Mouse (Mus musculus) neural tube, embryonic 14.5 days (tissue): ENCODE data around the gene Rheb. TPM values are rescaled to one million over a fixed set of nuclear protein-coding genes. Genes with fewer than 3 reads are reported as not detected.
"Not testable (repeated sequence)": the region's sequence is repeated elsewhere in the genome, so short reads cannot be mapped to it uniquely, and the experiment has no call there.

Experiments
- ATAC-seq: fragments of 200-750 bp; cut with Nextera tagmentation; 2 replicates; pipeline ENCODE4 v1.8.0; 2017; ENCODE audit warnings: low read depth, mild to moderate bottlenecking, moderate TSS enrichment, moderate library complexity
- H3K27ac ChIP-seq: fragments of 300-500 bp; sonication (generic); 2 replicates; pipeline ENCODE4 v1.5.1; 2014; ENCODE audit warnings: low read depth, mild to moderate bottlenecking, control low read depth, low read length, moderate library complexity, mixed read lengths
- H3K27me3 ChIP-seq: fragments of 300-500 bp; sonication (generic); 2 replicates; pipeline ENCODE4 v1.6.1; 2014; ENCODE audit warnings: low read length; ENCODE audit not compliant: control insufficient read depth, insufficient read depth
- H3K36me3 ChIP-seq: fragments of 300-500 bp; sonication (generic); 2 replicates; pipeline ENCODE4 v1.6.1; 2014; ENCODE audit warnings: low read length, mixed read lengths; ENCODE audit not compliant: control insufficient read depth, insufficient read depth
- H3K4me1 ChIP-seq: fragments of 300-500 bp; sonication (generic); 2 replicates; pipeline ENCODE4 v1.6.1; 2014; ENCODE audit warnings: low read length; ENCODE audit not compliant: control insufficient read depth, insufficient read depth
- H3K4me2 ChIP-seq: fragments of 300-500 bp; sonication (generic); 2 replicates; pipeline ENCODE4 v1.6.1; 2014; ENCODE audit warnings: mild to moderate bottlenecking, low read depth, low read length, control low read depth
- H3K4me3 ChIP-seq: fragments of 300-500 bp; sonication (generic); 2 replicates; pipeline ENCODE4 v1.5.1; 2014; ENCODE audit warnings: low read depth, low read length, control low read depth, mixed read lengths
- H3K9ac ChIP-seq: fragments of 300-500 bp; sonication (generic); replicated peaks from 2 replicates; pipeline ENCODE4 v1.6.1; 2014; ENCODE audit warnings: low read depth, mild to moderate bottlenecking, control low read depth, low read length, mixed read lengths
- H3K9me3 ChIP-seq: fragments of 300-500 bp; sonication (generic); 2 replicates; pipeline ENCODE4 v1.6.1; 2016; ENCODE audit warnings: low read length; ENCODE audit not compliant: control insufficient read depth
- WGBS: fragments of 180-500 bp; shearing (Covaris S2); extraction: QIAGEN DNeasy Blood & Tissue Kit; methylation state at CpG from one replicate; pipeline ENCODE4 v1.1.7; 2014; 5-methylcytosine and 5-hydroxymethylcytosine counted together
- polyA plus RNA-seq: library from polyadenylated mRNA; unstranded; fragments of >200 nt; fragmentation: Nextera tagmentation; extraction: Ambion mirVana; gene quantifications from 2 replicates; pipeline ENCODE4 v1.2.1, GENCODE M21; 2014

The Rheb gene
- polyA plus RNA-seq, 1 experiment from 2014 or later: 222 TPM

DNA sequence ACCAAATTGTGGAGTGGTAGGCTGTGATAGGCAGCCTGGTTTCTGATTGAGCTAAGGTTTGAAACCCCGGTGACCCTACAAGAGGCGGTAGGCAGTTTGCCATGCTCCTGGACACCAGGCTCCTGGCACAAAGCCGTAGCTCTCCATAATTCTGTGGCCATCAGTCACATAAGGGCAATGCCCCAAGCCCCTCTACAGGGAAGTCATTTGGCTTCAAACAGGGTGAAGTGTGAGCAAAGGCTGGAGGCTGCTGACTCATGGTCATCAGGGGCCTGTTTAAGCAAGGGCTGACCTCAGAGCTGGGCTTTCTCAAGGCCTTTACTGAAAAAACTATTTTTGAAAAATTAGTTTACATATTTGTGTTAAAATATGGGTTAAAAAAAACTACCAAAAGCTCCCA lies 11.8 kb upstream of the Rheb start:
- H3K27me3 ChIP-seq: no peaks in the 10 kb centered on the region
- H3K9me3 ChIP-seq: no peaks in the 10 kb centered on the region
- ATAC-seq: no peak
- H3K36me3 ChIP-seq: no peaks in the 10 kb centered on the region
- WGBS: 92% methylated on average over 3 of the region's 3 CpGs
- H3K4me2 ChIP-seq: no peak overlapping the region
- H3K4me1 ChIP-seq: no peaks in the 10 kb centered on the region
- no peak overlapping the region for H3K27ac ChIP-seq
- H3K9ac ChIP-seq: no peak overlapping the region
- no peak overlapping the region for H3K4me3 ChIP-seq

DNA sequence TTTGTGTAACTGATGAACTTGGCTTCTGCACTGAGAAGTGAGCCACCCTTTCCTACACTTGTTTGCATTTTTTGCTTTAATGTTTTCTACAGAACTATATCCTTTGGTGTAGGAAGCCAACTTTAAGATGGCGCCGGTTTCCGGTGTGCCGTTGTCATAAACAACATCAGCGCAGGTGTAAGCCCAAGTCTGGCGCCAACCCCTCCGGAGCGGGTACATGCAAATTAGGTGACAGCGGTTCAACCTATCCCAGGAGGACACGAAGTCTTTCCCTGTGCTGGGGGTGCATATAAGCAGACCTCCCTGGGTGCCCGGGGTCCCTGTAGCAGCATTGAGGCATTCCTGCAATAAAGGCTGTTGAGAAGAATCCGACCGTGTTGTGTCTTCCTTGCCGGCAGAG lies 5.8 kb upstream of the Rheb start:
- H3K27me3 ChIP-seq, H3K36me3 ChIP-seq, ATAC-seq, H3K9ac ChIP-seq, H3K4me2 ChIP-seq, H3K9me3 ChIP-seq, H3K4me3 ChIP-seq, H3K4me1 ChIP-seq, H3K27ac ChIP-seq: not testable (repeated sequence)
- 86% methylated on average over 14 of the region's 14 CpGs for WGBS

DNA sequence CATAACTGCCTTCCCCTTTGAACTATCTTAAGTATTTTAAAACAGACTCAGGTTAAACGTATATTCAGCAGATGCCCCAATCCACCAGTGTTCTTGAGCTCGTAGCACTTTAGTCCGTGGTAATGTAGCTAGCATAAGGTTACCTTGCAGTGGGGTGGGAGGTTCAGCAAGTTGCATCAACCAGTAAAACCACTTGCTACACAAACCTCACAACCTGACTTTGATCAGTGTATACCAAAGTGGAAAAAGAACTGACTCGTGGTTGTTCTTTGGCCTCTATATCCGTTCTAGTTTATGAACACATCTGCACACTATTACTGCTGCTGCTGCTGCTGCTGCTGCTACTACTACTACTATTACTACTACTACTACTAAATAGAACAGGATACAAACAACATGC lies 1.4 kb upstream of the Rheb start:
- peaks cover 20% of the 10 kb centered on the region for H3K4me1 ChIP-seq
- no peak for ATAC-seq
- no peaks in the 10 kb centered on the region for H3K36me3 ChIP-seq
- H3K27ac ChIP-seq: no peak overlapping the region; the same call in 1 of the 2 replicates
- 98% methylated on average over 5 of the region's 5 CpGs for WGBS
- H3K9me3 ChIP-seq: no peaks in the 10 kb centered on the region
- no peak overlapping the region for H3K4me3 ChIP-seq
- H3K4me2 ChIP-seq: no peak overlapping the region; the same call in 1 of the 2 replicates
- no peak overlapping the region for H3K9ac ChIP-seq
- H3K27me3 ChIP-seq: no peaks in the 10 kb centered on the region

DNA sequence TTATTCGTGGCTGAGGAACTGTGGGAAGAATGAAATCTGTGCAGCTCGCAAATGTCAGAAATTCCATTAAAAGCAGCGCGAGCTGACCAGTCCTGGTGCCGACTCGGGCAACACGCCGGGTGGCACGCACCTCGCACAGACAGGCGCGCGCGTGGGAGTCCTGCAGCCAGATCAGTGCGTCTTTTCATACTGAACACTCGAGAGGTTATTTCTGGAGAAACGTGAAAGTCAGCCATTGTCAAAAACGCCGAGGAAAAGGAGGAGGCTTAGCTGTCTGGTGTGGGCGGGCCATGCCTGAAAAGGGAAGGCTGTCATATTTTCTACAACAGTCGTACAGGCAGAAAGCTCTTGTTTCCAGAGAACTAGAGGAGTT lies 665 bp upstream of the Rheb start:
- no peaks in the 10 kb centered on the region for H3K36me3 ChIP-seq
- WGBS: 2% methylated on average over 21 of the region's 21 CpGs
- no peaks in the 10 kb centered on the region for H3K9me3 ChIP-seq
- H3K4me3 ChIP-seq: peak overlapping the region; percentile 96
- ATAC-seq: peak; percentile 36
- peak overlapping the region; percentile 78 for H3K4me2 ChIP-seq
- peak overlapping the region; percentile 94 for H3K27ac ChIP-seq
- H3K4me1 ChIP-seq: peaks cover 20% of the 10 kb centered on the region
- H3K27me3 ChIP-seq: no peaks in the 10 kb centered on the region
- H3K9ac ChIP-seq: peak overlapping the region; percentile 59

DNA sequence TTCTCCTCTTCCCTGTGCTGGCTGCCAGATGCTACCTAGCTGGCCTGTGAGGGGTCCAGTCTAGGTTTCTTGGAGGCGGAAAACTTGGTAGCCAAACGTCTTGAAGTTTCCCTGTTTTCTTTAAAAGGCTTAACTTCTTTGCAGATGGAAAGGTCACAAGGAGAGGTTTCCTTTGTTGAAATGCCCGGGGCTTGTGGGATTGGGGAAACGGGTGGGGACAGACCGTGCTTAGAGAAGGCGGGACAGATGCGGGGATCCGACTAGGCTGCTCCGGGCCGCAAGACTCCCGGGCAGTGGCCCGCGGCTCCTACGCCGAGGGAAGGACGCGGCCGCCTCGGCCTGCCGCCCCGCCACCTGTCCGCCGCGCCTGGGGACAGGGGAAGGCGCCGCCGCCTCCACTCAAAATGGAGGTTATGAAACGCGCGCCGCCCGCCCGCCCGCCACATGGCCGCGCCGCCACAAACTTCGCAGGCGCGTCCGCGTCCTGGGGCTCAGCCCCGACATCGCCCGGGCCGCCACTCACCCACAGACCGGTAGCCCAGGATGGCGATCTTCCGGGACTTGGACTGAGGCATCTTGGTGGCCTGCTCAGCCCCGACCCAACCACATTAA lies 656 bp downstream of the Rheb start:
- Histone ChIP-seq H3K36me3 (no peaks in the 10 kb centered on the region), H3K9ac (peak overlapping the region; percentile 92), H3K4me2 (peak overlapping the region; percentile 85), H3K4me3 (peak overlapping the region; percentile 96), H3K4me1 (peaks cover 20% of the 10 kb centered on the region), H3K9me3 (no peaks in the 10 kb centered on the region), H3K27ac (peak overlapping the region; percentile 94), H3K27me3 (no peaks in the 10 kb centered on the region)
- peak; percentile 7 for ATAC-seq
- under 1% methylated on average over 46 of the region's 50 CpGs for WGBS

DNA sequence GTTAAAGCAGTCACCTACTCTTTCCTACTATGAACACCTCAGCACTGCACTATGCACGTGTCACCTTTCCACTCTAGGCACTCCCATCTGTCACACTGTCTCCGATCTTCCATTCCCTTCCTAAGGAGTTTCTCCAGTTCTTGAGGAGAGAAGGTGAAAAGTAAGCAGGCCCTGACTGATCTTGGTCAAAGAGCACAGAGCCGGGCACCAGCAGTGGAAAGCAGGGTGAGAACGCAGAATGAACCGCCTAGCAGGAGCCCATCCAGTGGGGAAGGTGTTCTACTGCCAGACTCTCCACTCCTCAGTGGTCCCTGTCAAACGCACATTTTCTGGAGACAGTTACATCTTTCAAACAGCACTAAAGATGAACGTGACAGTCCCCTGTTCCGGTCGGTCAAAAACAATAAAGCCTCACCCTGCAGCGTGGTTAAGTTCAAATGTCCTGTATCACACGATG lies 1.4 kb downstream of the Rheb start:
- H3K27ac ChIP-seq: no peak overlapping the region; the same call in 1 of the 2 replicates
- WGBS: 15% methylated on average over 11 of the region's 11 CpGs

DNA sequence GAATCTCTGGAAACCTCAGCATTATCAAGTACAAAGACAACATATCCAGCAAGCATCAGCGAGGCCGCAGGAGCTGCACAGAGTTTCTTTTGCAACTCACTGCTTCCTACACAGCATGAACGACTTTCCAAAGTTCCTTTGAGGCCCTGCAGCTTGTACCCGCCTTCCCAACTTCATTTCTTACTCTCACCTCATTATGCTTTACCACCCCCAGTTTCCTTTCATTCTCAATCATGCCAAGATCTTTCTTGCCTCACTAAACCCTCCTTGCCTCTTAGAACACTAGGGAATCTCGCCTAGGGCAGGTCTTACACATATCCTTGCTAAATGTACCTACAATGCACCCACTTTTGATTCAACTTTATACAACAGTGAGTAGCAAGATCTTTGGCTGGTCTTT lies 7.9 kb downstream of the Rheb start:
- no peaks in the 10 kb centered on the region for H3K27me3 ChIP-seq
- ATAC-seq: no peak
- H3K4me2 ChIP-seq: no peak overlapping the region
- no peaks in the 10 kb centered on the region for H3K36me3 ChIP-seq
- no peaks in the 10 kb centered on the region for H3K9me3 ChIP-seq
- no peak overlapping the region for H3K4me3 ChIP-seq
- H3K4me1 ChIP-seq: no peaks in the 10 kb centered on the region
- WGBS: 75% methylated on average over 5 of the region's 5 CpGs
- H3K9ac ChIP-seq: no peak overlapping the region
- H3K27ac ChIP-seq: no peak overlapping the region

More for the DNA sequence above, 1.4 kb downstream of the Rheb start:
- no peaks in the 10 kb centered on the region for H3K27me3 ChIP-seq
- peaks cover 20% of the 10 kb centered on the region for H3K4me1 ChIP-seq
- no peaks in the 10 kb centered on the region for H3K36me3 ChIP-seq
- H3K9me3 ChIP-seq: no peaks in the 10 kb centered on the region
- H3K9ac ChIP-seq: peak overlapping the region; percentile 92
- ATAC-seq: no peak
- peak overlapping the region; percentile 85 for H3K4me2 ChIP-seq
- peak overlapping the region; percentile 96 for H3K4me3 ChIP-seq

DNA sequence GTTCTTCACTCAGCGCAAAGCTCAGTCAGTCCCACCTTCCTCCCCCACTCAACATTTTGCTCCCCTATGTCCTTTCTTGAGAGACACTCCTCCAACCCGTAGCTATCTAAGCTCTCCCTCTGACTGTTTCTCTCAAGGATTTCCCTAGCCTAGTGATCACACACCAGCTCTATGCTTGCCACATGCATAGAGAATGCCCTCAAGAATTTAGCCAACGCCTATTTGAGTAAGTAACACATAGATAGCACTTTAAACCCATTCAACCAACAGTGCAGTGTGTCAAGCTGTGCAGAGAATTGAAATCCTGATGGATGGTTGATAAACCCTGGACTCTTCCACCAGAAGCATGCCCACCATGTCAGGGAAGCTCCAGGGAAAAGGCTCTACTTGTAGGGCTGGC lies 10.5 kb downstream of the Rheb start:
- WGBS: 87% methylated on average over 3 of the region's 3 CpGs
- H3K36me3 ChIP-seq: no peaks in the 10 kb centered on the region
- H3K9ac ChIP-seq: no peak overlapping the region

DNA sequence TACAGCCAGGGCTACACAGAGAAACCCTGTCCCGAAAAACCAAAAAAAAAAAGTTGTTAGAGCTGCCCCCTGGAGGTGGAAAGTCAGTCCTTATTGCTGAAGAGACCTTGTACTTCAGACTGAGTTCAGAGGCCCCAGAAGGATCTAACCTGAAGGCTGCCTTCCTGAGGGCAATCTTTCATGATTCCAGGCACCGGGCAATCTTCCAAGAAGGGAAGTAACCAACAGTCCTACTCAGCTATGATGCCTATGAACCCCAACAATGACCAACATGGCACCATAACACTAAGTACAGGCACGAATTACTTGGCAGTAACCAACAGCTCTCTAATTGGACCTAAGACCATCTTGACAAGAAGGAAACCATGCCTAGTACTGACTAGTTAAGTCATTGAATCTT lies 14.0 kb downstream of the Rheb start:
- Histone ChIP-seq H3K36me3 (no peaks in the 10 kb centered on the region), H3K27ac (no peak overlapping the region), H3K9me3 (no peaks in the 10 kb centered on the region), H3K27me3 (no peaks in the 10 kb centered on the region), H3K4me2 (no peak overlapping the region), H3K9ac (no peak overlapping the region), H3K4me1 (0 out of 2 replicates have a peak, but pooled peaks cover 2% of the 10 kb centered on the region), H3K4me3 (no peak overlapping the region)
- WGBS: 95% methylated on average over 3 of the region's 3 CpGs
- no peak for ATAC-seq

More for the DNA sequence above, 10.5 kb downstream of the Rheb start:
- Histone ChIP-seq H3K27ac (no peak overlapping the region), H3K27me3 (no peaks in the 10 kb centered on the region), H3K4me3 (no peak overlapping the region), H3K9me3 (no peaks in the 10 kb centered on the region), H3K4me2 (no peak overlapping the region), H3K4me1 (no peaks in the 10 kb centered on the region)
- ATAC-seq: no peak
